Mouse (Mus musculus) myocyte (in vitro differentiated cells): ENCODE measurements around the gene Ugt1a9. TPM values are rescaled to one million over a fixed set of nuclear protein-coding genes. Genes with fewer than 3 reads are reported as not detected.

Experiments used
- H3K27me3 ChIP-seq: one replicate; pipeline ENCODE4 v1.6.1; 2011; ENCODE audit not compliant: control insufficient read depth, insufficient read depth, insufficient read length
- H3K36me3 ChIP-seq: one replicate; pipeline ENCODE4 v1.6.1; 2011; ENCODE audit not compliant: control insufficient read depth, insufficient read depth
- H3K4me2 ChIP-seq: one replicate; pipeline ENCODE4 v1.6.1; 2011; ENCODE audit warnings: low read depth, control low read depth
- H3K4me3 ChIP-seq: one replicate; pipeline ENCODE4 v1.5.1; 2011; ENCODE audit warnings: mild to moderate bottlenecking, control low read depth, moderate library complexity
- H3K79me2 ChIP-seq: one replicate; pipeline ENCODE4 v1.6.1; 2011; ENCODE audit not compliant: control insufficient read depth, insufficient read depth
- H3ac ChIP-seq: one replicate; pipeline ENCODE4 v1.6.1; 2011; ENCODE audit not compliant: control insufficient read depth, insufficient read length
- CEBPB ChIP-seq: IDR thresholded peaks from 2 replicates; pipeline ENCODE4 v1.6.1; 2011; ENCODE audit warnings: mild to moderate bottlenecking, moderate library complexity; ENCODE audit not compliant: poor library complexity, insufficient read depth, severe bottlenecking
- E2F4 ChIP-seq: IDR thresholded peaks from one replicate; pipeline ENCODE4 v1.6.1; 2011; ENCODE audit warnings: mild to moderate bottlenecking, control low read depth, moderate library complexity; ENCODE audit not compliant: insufficient read depth
- MAX ChIP-seq: IDR thresholded peaks from one replicate; pipeline ENCODE4 v1.6.1; 2011; ENCODE audit warnings: low read depth, mild to moderate bottlenecking, control low read depth
- MYOD1 ChIP-seq, 3 experiments: IDR thresholded peaks; one replicate each; pipeline ENCODE4 v1.6.1; 2011; ENCODE audit warnings: control low read depth in 2 of 3, low read depth in 2 of 3, mild to moderate bottlenecking in 2 of 3, moderate library complexity in 1 of 3; ENCODE audit not compliant: insufficient read length in 2 of 3, control insufficient read depth in 1 of 3
- MYOG ChIP-seq, 3 experiments: IDR thresholded peaks; one replicate each; pipeline ENCODE4 v1.6.1; 2011; ENCODE audit warnings: control low read depth in 2 of 3, low read depth in 2 of 3, mild to moderate bottlenecking in 2 of 3; ENCODE audit not compliant: insufficient read length in 2 of 3, control insufficient read depth in 1 of 3, insufficient read depth in 1 of 3
- POLR2A ChIP-seq: IDR thresholded peaks from one replicate; pipeline ENCODE4 v1.6.1; 2011; ENCODE audit warnings: low read depth, mild to moderate bottlenecking, control low read depth, moderate library complexity; ENCODE audit not compliant: insufficient read length
- POLR2AphosphoS2 ChIP-seq: IDR thresholded peaks from one replicate; pipeline ENCODE4 v1.6.1; 2011; ENCODE audit warnings: low read depth, control low read depth; ENCODE audit not compliant: insufficient read length
- REST ChIP-seq: IDR thresholded peaks from one replicate; pipeline ENCODE4 v1.6.1; 2011; ENCODE audit warnings: mild to moderate bottlenecking, control low read depth, moderate library complexity; ENCODE audit not compliant: insufficient read depth, insufficient read length
- SRF ChIP-seq: IDR thresholded peaks from one replicate; pipeline ENCODE4 v1.6.1; 2011; ENCODE audit warnings: low read depth; ENCODE audit not compliant: control insufficient read depth, insufficient read length
- TCF12 ChIP-seq: IDR thresholded peaks from one replicate; pipeline ENCODE4 v1.6.1; 2011; ENCODE audit warnings: mild to moderate bottlenecking, control low read depth; ENCODE audit not compliant: poor library complexity, insufficient read depth, severe bottlenecking
- TCF3 ChIP-seq: IDR thresholded peaks from one replicate; pipeline ENCODE4 v1.6.1; 2011; ENCODE audit warnings: low read depth, control low read depth; ENCODE audit not compliant: insufficient read length
- USF1 ChIP-seq: IDR thresholded peaks from one replicate; pipeline ENCODE4 v1.6.1; 2011; ENCODE audit warnings: low read depth, mild to moderate bottlenecking, control low read depth, moderate library complexity
- polyA plus RNA-seq: library from polyadenylated mRNA; unstranded; fragments of >200 nt; fragmentation: generic; extraction: Trizol; gene quantifications from one replicate; pipeline ENCODE4 v1.2.1, GENCODE M21; 2012; ENCODE audit warnings: missing spikeins

Gene Ugt1a9
- polyA plus RNA-seq, 1 experiment, result not detected

DNA sequence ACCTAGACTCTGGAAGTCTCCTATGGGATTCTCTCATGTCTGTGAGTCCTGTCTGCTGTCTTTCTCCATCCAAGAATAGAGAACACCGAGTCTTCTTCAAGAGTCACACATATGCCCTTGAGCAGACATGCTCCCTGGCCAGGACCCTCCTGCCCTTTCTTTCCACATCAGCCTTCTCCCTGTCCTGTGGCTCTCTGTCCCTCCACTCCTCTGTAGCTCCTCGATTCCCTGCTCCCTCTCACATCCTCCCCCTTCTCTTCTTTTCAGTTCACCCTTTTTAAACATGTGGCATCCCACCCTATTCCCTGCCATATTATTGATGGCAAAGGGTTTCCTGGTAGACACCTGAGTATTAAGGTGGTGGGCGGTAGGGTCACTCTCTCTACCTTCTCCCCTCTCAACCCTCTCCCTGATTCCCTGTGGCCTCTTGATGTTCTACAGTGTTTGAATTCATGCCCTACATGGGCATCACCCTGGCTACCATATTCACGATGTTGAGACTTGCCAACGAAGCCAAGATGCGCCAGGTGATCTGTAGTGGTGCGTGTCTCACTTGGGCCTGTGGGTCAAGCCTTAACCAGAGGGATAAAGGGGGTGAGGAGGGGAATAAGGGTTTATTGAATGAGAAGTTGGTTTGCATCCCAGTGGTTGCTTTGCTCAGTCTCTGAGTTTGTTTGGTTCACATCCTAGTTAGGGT lies 161.4 kb downstream of the Ugt1a9 start:
- Histone ChIP-seq H3K4me3 (no peak overlapping the region), H3K36me3 (no peaks in the 10 kb centered on the region), H3ac (no peak overlapping the region), H3K79me2 (no peaks in the 10 kb centered on the region), H3K4me2 (no peak overlapping the region), H3K27me3 (peaks cover 16% of the 10 kb centered on the region)
- TF ChIP-seq POLR2A, result no peak
- TF ChIP-seq REST, result no peak
- TF ChIP-seq USF1, result no peak
- no peak for TF ChIP-seq E2F4
- no peak for TF ChIP-seq MYOD1 (IDR thresholded peaks at IDR 0.05; ENCODE audit: control insufficient read depth in 1 of 3, insufficient read length in 2 of 3, low read depth in 2 of 3)
- no peak for TF ChIP-seq SRF
- TF ChIP-seq POLR2AphosphoS2, result no peak
- TF ChIP-seq MAX, result no peak
- TF ChIP-seq MYOG (IDR thresholded peaks at IDR 0.05; ENCODE audit: control insufficient read depth in 1 of 3, insufficient read depth in 1 of 3, insufficient read length in 2 of 3, low read depth in 2 of 3), result no peak
- no peak for TF ChIP-seq CEBPB
- no peak for TF ChIP-seq TCF12
- TF ChIP-seq TCF3, result no peak

DNA sequence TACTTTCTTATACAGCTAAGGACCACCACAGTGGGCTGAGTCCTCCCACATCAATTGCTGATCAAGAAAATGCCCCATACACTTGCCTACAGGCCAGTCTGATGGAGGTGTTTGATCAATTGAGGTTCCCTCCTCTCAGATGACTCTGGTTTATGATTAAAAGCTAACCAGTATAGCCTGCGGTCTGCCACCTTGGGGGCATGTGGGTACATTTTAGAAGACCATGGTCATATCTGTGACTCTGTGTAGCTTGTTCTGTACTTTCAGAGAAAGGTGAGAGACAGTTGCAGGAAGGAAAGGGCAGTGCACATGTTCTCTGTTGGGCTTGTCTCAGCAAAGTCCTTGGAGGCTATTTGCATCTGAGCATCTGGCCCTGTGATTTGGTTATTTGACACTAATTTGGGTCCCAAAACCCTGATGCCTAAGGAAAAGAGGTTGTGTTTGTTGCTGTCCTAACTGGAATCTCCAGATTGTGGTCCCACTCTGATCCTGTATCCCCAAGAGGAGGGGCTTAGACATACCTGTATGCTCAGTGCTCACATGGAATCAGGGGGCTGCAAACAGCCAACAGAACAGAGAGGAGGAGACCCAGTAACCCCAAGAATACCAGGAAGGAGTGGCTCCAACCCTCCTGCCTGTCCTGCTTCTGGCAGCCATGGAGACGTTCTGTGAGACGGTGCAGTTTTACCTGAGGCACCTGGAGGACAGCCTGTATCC lies 162.2 kb downstream of the Ugt1a9 start:
- no peaks in the 10 kb centered on the region for H3K79me2 ChIP-seq
- H3ac ChIP-seq, result no peak overlapping the region
- H3K27me3 ChIP-seq, result peaks cover 23% of the 10 kb centered on the region
- no peak for TF ChIP-seq TCF12
- H3K4me2 ChIP-seq, result no peak overlapping the region
- no peaks in the 10 kb centered on the region for H3K36me3 ChIP-seq
- no peak overlapping the region for H3K4me3 ChIP-seq

DNA sequence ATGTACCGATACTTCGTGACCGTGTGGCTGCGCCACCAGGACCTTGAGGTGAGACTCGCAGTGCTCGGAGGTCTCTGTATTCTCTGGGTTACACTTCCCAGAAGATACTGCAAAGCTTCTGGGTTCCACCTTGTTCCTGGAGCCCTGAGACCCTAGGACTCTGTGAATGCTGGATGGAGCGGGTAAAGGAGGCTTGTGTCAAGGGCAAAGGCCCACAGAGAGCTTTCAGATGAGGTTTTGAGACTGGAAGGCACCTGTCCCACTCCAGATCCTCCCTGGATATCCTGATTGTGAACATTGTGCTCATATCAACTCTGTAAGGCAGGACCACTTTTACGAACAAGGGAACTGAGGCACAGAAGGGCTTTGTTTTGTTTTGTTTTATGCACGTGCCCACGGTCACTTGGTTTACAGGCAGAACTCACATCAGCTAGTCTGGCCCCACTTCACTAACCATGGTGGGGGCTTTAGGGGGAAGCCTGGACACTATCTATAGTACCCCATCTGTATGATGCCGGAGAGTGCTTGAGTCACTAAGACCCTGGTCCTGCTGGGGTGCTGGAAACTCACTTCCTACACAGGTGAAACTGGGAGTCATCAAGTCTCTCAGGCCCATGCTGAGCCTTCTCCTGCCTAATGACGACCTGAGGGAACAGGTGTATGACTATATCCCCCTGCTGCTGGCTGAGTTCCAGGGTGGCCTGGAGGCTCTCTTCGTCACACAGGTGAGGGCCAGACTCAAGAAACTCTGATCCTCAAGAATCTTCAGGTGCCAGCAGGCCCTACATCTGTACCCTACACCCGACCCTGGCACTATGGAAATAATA lies 163.0 kb downstream of the Ugt1a9 start:
- Histone ChIP-seq H3K4me3 (no peak overlapping the region), H3K79me2 (no peaks in the 10 kb centered on the region), H3K4me2 (no peak overlapping the region), H3K36me3 (no peaks in the 10 kb centered on the region), H3K27me3 (peaks cover 23% of the 10 kb centered on the region), H3ac (no peak overlapping the region)
- TF ChIP-seq TCF12 (no peak), POLR2AphosphoS2 (no peak), MYOG (IDR thresholded peaks at IDR 0.05; ENCODE audit: control insufficient read depth in 1 of 3, insufficient read depth in 1 of 3, insufficient read length in 2 of 3, low read depth in 2 of 3) (no peak), MAX (no peak), E2F4 (no peak), SRF (no peak), MYOD1 (IDR thresholded peaks at IDR 0.05; ENCODE audit: control insufficient read depth in 1 of 3, insufficient read length in 2 of 3, low read depth in 2 of 3) (no peak), POLR2A (no peak), TCF3 (no peak), CEBPB (no peak), USF1 (no peak), REST (no peak)

DNA sequence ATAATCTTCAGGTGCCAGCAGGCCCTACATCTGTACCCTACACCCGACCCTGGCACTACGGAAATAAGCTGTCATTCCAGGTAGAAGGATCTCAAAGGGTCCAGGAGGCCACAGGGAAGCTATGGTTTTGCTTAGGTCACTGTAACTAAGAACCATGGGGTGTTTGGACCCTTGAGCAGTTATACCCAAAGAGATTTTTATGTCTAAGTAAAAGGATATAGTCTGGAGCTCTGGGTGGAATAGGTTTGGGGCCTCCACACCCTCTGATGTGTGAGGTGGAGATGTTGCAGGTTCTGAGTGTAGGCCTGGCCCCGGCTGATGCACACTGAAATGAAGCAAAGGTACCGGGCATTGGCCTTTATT lies 163.6 kb downstream of the Ugt1a9 start:
- Histone ChIP-seq H3K36me3 (no peaks in the 10 kb centered on the region), H3K79me2 (no peaks in the 10 kb centered on the region), H3K4me3 (no peak overlapping the region), H3K27me3 (peaks cover 23% of the 10 kb centered on the region), H3ac (no peak overlapping the region), H3K4me2 (no peak overlapping the region)
- TF ChIP-seq MYOG (IDR thresholded peaks at IDR 0.05; ENCODE audit: control insufficient read depth in 1 of 3, insufficient read depth in 1 of 3, insufficient read length in 2 of 3, low read depth in 2 of 3), result no peak
- TF ChIP-seq CEBPB, result no peak
- TF ChIP-seq E2F4, result no peak
- TF ChIP-seq USF1, result no peak
- no peak for TF ChIP-seq TCF12
- TF ChIP-seq SRF, result no peak
- TF ChIP-seq MAX, result no peak
- TF ChIP-seq POLR2A, result no peak
- no peak for TF ChIP-seq POLR2AphosphoS2
- TF ChIP-seq TCF3, result no peak
- TF ChIP-seq REST, result no peak
- no peak for TF ChIP-seq MYOD1 (IDR thresholded peaks at IDR 0.05; ENCODE audit: control insufficient read depth in 1 of 3, insufficient read length in 2 of 3, low read depth in 2 of 3)
